Mouse (Mus musculus): Measurements from ENCODE around the gene Ift80. TPM values are rescaled to one million over a fixed set of nuclear protein-coding genes. Genes with fewer than 3 reads are reported as not detected.
"Not testable (repeated sequence)": the region's sequence is repeated elsewhere in the genome, so short reads cannot be mapped to it uniquely, and the experiment has no call there.

Ift80 gene
- polyA plus RNA-seq, 1 experiment, result 4.1 TPM

DNA sequence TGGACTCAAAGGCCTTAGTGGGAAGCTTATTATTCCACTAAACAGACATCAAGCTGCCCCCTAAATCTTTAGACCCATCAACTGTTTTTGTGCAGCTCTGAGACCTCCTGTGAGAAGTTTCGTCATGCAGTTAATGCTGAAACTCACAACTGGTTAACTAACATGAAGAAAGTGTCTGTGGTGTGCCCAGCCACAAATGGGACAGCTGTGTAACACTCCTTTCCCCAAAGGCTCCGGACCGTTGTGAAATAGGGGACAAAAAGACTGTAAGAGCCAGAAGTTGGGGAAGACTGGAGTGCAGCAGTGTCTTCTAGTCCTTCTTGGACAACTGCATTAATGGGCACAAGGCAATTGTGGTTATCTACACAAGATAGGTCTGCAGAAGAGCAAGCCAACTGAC is 47.0 kb downstream of the Ift80 start:
- H3K27me3 ChIP-seq (ENCODE audit: control insufficient read depth, insufficient read depth, insufficient read length), result no peaks in the 10 kb centered on the region
- no peaks in the 10 kb centered on the region for H3K79me2 ChIP-seq (ENCODE audit: control insufficient read depth, insufficient read depth)
- peaks cover 13% of the 10 kb centered on the region for H3K36me3 ChIP-seq (ENCODE audit: control insufficient read depth, insufficient read depth)
- no peak for TF ChIP-seq FOSL1 (IDR thresholded peaks at IDR 0.05; ENCODE audit: insufficient read depth, low read length, poor library complexity, severe bottlenecking)
- no peak for TF ChIP-seq USF1 (IDR thresholded peaks at IDR 0.05; ENCODE audit: low read depth)
- no peak overlapping the region for H3ac ChIP-seq (ENCODE audit: control insufficient read depth, insufficient read length, low read depth)
- no peaks in the 10 kb centered on the region for H3K79me3 ChIP-seq (ENCODE audit: low read depth)
- H3K4me3 ChIP-seq (ENCODE audit: insufficient read depth, poor library complexity, severe bottlenecking), result no peak overlapping the region

- no peaks in the 10 kb centered on the region for H3K79me3 ChIP-seq (ENCODE audit: low read depth)
- no peak overlapping the region for H3ac ChIP-seq (ENCODE audit: control insufficient read depth, insufficient read length, low read depth)
- peaks cover 5% of the 10 kb centered on the region for H3K36me3 ChIP-seq (ENCODE audit: control insufficient read depth, insufficient read depth)
- H3K79me2 ChIP-seq (ENCODE audit: control insufficient read depth, insufficient read depth), result no peaks in the 10 kb centered on the region
- no peak overlapping the region for H3K4me3 ChIP-seq (ENCODE audit: insufficient read depth, poor library complexity, severe bottlenecking)
- H3K27me3 ChIP-seq (ENCODE audit: control insufficient read depth, insufficient read depth, insufficient read length), result no peaks in the 10 kb centered on the region
- no peak for TF ChIP-seq USF1 (IDR thresholded peaks at IDR 0.05; ENCODE audit: low read depth)
- no peak for TF ChIP-seq FOSL1 (IDR thresholded peaks at IDR 0.05; ENCODE audit: insufficient read depth, low read length, poor library complexity, severe bottlenecking)
- no peak for TF ChIP-seq MAX (IDR thresholded peaks at IDR 0.05)
- TF ChIP-seq CTCF (IDR thresholded peaks at IDR 0.05; ENCODE audit: control insufficient read depth, insufficient read depth, insufficient read length), result no peak
- TF ChIP-seq MYOD1 (IDR thresholded peaks at IDR 0.05; ENCODE audit: control insufficient read depth, insufficient read length, low read depth), result no peak
- TF ChIP-seq MYOG (IDR thresholded peaks at IDR 0.05; ENCODE audit: control insufficient read depth, extremely low read depth, insufficient read length), result no peak
- TF ChIP-seq CEBPB (IDR thresholded peaks at IDR 0.05; ENCODE audit: low read depth), result no peak
Measured at GRCm38 (mm10) chr3:68956454-68956853, 47.9 kb downstream of the Ift80 start.

DNA sequence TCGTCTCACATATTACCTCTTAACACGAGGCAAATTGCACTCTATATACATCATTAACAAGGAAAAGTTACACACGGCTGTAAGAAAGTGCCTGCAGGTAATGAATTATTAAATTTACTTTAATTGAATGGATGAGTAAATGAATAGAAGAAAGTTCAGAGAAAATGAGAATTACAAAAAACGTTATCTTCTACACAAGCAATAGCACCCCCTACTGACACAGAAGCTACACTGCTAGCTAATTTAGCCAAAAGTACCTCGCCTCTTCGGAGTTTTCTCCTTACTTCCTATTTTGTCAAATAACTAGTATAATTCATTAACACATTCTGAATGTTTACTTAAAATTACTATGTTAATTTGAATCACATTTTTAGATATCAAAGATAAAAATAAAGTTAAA is 49.9 kb downstream of the Ift80 start:
- no peak overlapping the region for H3ac ChIP-seq (ENCODE audit: control insufficient read depth, insufficient read length, low read depth)
- no peaks in the 10 kb centered on the region for H3K79me3 ChIP-seq (ENCODE audit: low read depth)
- no peaks in the 10 kb centered on the region for H3K27me3 ChIP-seq (ENCODE audit: control insufficient read depth, insufficient read depth, insufficient read length)
- H3K4me3 ChIP-seq (ENCODE audit: insufficient read depth, poor library complexity, severe bottlenecking), result no peak overlapping the region
- TF ChIP-seq MAX (IDR thresholded peaks at IDR 0.05), result no peak
- no peak for TF ChIP-seq CEBPB (IDR thresholded peaks at IDR 0.05; ENCODE audit: low read depth)
- no peak for TF ChIP-seq MYOG (IDR thresholded peaks at IDR 0.05; ENCODE audit: control insufficient read depth, extremely low read depth, insufficient read length)
- no peak for TF ChIP-seq USF1 (IDR thresholded peaks at IDR 0.05; ENCODE audit: low read depth)
- TF ChIP-seq MYOD1 (IDR thresholded peaks at IDR 0.05; ENCODE audit: control insufficient read depth, insufficient read length, low read depth), result no peak
- no peak for TF ChIP-seq FOSL1 (IDR thresholded peaks at IDR 0.05; ENCODE audit: insufficient read depth, low read length, poor library complexity, severe bottlenecking)
- no peak for TF ChIP-seq CTCF (IDR thresholded peaks at IDR 0.05; ENCODE audit: control insufficient read depth, insufficient read depth, insufficient read length)
- peaks cover 5% of the 10 kb centered on the region for H3K36me3 ChIP-seq (ENCODE audit: control insufficient read depth, insufficient read depth)
- H3K79me2 ChIP-seq (ENCODE audit: control insufficient read depth, insufficient read depth), result no peaks in the 10 kb centered on the region

- no peak for TF ChIP-seq CTCF (IDR thresholded peaks at IDR 0.05; ENCODE audit: control insufficient read depth, insufficient read depth, insufficient read length)
- TF ChIP-seq MYOD1 (IDR thresholded peaks at IDR 0.05; ENCODE audit: control insufficient read depth, insufficient read length, low read depth), result no peak
- TF ChIP-seq MYOG (IDR thresholded peaks at IDR 0.05; ENCODE audit: control insufficient read depth, extremely low read depth, insufficient read length), result no peak
- no peak for TF ChIP-seq USF1 (IDR thresholded peaks at IDR 0.05; ENCODE audit: low read depth)
- TF ChIP-seq FOSL1 (IDR thresholded peaks at IDR 0.05; ENCODE audit: insufficient read depth, low read length, poor library complexity, severe bottlenecking), result no peak
- no peak for TF ChIP-seq CEBPB (IDR thresholded peaks at IDR 0.05; ENCODE audit: low read depth)
- no peak for TF ChIP-seq MAX (IDR thresholded peaks at IDR 0.05)
- Histone ChIP-seq H3K27me3 (ENCODE audit: control insufficient read depth, insufficient read depth, insufficient read length) (no peaks in the 10 kb centered on the region), H3K79me3 (ENCODE audit: low read depth) (no peaks in the 10 kb centered on the region), H3K79me2 (ENCODE audit: control insufficient read depth, insufficient read depth) (no peaks in the 10 kb centered on the region), H3K4me3 (ENCODE audit: insufficient read depth, poor library complexity, severe bottlenecking) (no peak overlapping the region), H3K36me3 (ENCODE audit: control insufficient read depth, insufficient read depth) (no peaks in the 10 kb centered on the region), H3ac (ENCODE audit: control insufficient read depth, insufficient read length, low read depth) (no peak overlapping the region)
Measured at GRCm38 (mm10) chr3:68952707-68953106, 51.7 kb downstream of the Ift80 start.

- H3K79me2 ChIP-seq (ENCODE audit: control insufficient read depth, insufficient read depth); H3ac ChIP-seq (ENCODE audit: control insufficient read depth, insufficient read length, low read depth); H3K36me3 ChIP-seq (ENCODE audit: control insufficient read depth, insufficient read depth); H3K27me3 ChIP-seq (ENCODE audit: control insufficient read depth, insufficient read depth, insufficient read length); H3K79me3 ChIP-seq (ENCODE audit: low read depth); H3K4me3 ChIP-seq (ENCODE audit: insufficient read depth, poor library complexity, severe bottlenecking): not testable (repeated sequence)
Measured at GRCm38 (mm10) chr3:68951971-68952370, 52.4 kb downstream of the Ift80 start.

DNA sequence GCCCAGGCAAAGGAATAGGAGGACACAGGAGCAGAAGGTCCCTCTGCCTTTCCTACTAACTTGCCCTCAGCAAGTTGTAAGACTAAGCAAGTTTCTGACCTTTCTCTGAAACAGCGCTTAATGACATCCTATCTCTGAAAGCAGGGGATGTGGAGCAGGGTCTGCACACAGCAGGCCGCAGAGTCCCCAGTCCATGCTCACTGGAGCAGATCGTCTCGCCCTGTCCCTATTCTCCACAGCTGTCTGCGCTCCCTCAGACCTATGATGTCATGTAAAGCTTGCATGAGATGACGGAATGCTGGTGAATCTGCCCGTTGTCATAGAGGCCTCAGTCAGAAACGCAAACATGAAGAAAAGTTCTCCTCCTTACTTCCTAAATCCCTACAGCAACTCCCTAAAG is 55.0 kb downstream of the Ift80 start:
- Histone ChIP-seq H3K4me3 (ENCODE audit: insufficient read depth, poor library complexity, severe bottlenecking) (no peak overlapping the region), H3ac (ENCODE audit: control insufficient read depth, insufficient read length, low read depth) (no peak overlapping the region), H3K27me3 (ENCODE audit: control insufficient read depth, insufficient read depth, insufficient read length) (no peaks in the 10 kb centered on the region), H3K36me3 (ENCODE audit: control insufficient read depth, insufficient read depth) (peaks cover 4% of the 10 kb centered on the region), H3K79me2 (ENCODE audit: control insufficient read depth, insufficient read depth) (no peaks in the 10 kb centered on the region), H3K79me3 (ENCODE audit: low read depth) (no peaks in the 10 kb centered on the region)
- TF ChIP-seq FOSL1 (IDR thresholded peaks at IDR 0.05; ENCODE audit: insufficient read depth, low read length, poor library complexity, severe bottlenecking), result no peak
- no peak for TF ChIP-seq CEBPB (IDR thresholded peaks at IDR 0.05; ENCODE audit: low read depth)
- TF ChIP-seq MAX (IDR thresholded peaks at IDR 0.05), result no peak
- TF ChIP-seq MYOG (IDR thresholded peaks at IDR 0.05; ENCODE audit: control insufficient read depth, extremely low read depth, insufficient read length), result no peak
- no peak for TF ChIP-seq USF1 (IDR thresholded peaks at IDR 0.05; ENCODE audit: low read depth)
- no peak for TF ChIP-seq MYOD1 (IDR thresholded peaks at IDR 0.05; ENCODE audit: control insufficient read depth, insufficient read length, low read depth)
- no peak for TF ChIP-seq CTCF (IDR thresholded peaks at IDR 0.05; ENCODE audit: control insufficient read depth, insufficient read depth, insufficient read length)
